In the genomic region with DNA sequence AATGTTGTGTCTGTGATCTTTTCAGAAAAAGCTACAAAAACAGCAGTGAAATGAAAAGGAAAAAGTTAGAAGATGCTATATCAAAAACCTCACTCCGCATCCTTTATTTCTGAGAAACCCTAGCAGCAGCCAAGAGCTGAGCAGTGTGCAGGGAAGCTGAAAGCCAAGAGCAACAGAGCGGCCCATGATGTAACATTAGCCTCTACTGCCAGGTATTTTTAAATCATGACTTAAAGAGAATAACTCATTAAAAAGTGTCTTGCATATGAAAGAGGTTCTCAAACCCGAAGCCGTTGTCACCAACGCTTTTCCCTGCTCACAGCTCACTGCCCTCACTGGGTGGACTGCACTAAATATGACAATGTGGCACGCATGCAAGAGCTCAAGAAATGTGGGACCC, we compare ENCODE assay signal across 17 mouse cellular contexts.
"Had no signal": no experiment of that assay in that cellular context is flagged by ENCODE, and none has a peak within 500 bp of the region (broad histone marks: within the 10 kb centered on the region; RNA-seq: fewer than 3 reads in every experiment).

No protein-coding gene starts in this region.

- DNase-seq: kidney, adult 18-20 months; kidney, postnatal 14 days; left cerebral cortex, postnatal 4 days; liver, embryonic 13.5 days; lung, adult 2 months; lung, postnatal 14 days; lung, postnatal 4 days; retina, postnatal 1 day; right cerebral cortex, postnatal 25 days; thymus, adult 18-20 months; thymus, postnatal 36 days had no signal

- ATAC-seq: midbrain, embryonic 13.5 days; midbrain, embryonic 16.5 days had no signal

- H3K4me3 ChIP-seq: limb, embryonic 13.5 days; midbrain, embryonic 10.5 days; midbrain, embryonic 13.5 days; myocyte; neural tube, embryonic 13.5 days had no signal

- H3K4me1 ChIP-seq: limb, embryonic 13.5 days; midbrain, embryonic 10.5 days; midbrain, embryonic 13.5 days; neural tube, embryonic 13.5 days had no signal

- H3K27me3 ChIP-seq: limb, embryonic 13.5 days; liver, embryonic 13.5 days; midbrain, embryonic 13.5 days; neural tube, embryonic 13.5 days had no signal

- H3K9me3 ChIP-seq: limb, embryonic 13.5 days; liver, embryonic 13.5 days; midbrain, embryonic 10.5 days; midbrain, embryonic 13.5 days; neural tube, embryonic 13.5 days had no signal
